Mouse (Mus musculus) MEL (cell line): Measurements from ENCODE around the gene Ntrk3. TPM values are rescaled to one million over a fixed set of nuclear protein-coding genes. Genes with fewer than 3 reads are reported as not detected.

Experiments used
- DNase-seq: peaks from one replicate; pipeline ENCODE4 v3.0.0; 2011; ENCODE audit warnings: low read depth, low spot score
- H3K27ac ChIP-seq: 2 replicates; pipeline ENCODE4 v1.5.1; 2012; ENCODE audit warnings: low read depth, mild to moderate bottlenecking, control low read depth, low read length, moderate library complexity; ENCODE audit not compliant: control insufficient read depth
- H3K27me3 ChIP-seq, 2 experiments: fragments of 150-350 bp in 1 of 2; sonication (generic) in 1 of 2; 2 replicates each; pipeline ENCODE4 v1.6.1; 2012; ENCODE audit warnings: low read length in 2 of 2, mild to moderate bottlenecking in 2 of 2, improper control_type of control experiment in 1 of 2, moderate library complexity in 1 of 2; ENCODE audit not compliant: insufficient read depth in 2 of 2, control insufficient read depth in 1 of 2
- H3K36me3 ChIP-seq, 2 experiments: 2 replicates each; pipeline ENCODE4 v1.6.1; 2012 to 2014; ENCODE audit warnings: low read length in 2 of 2, improper control_type of control experiment in 1 of 2, inconsistent platforms in 1 of 2, mild to moderate bottlenecking in 1 of 2; ENCODE audit not compliant: insufficient read depth in 2 of 2, control insufficient read depth in 1 of 2
- H3K4me1 ChIP-seq, 2 experiments: fragments of 150-350 bp in 1 of 2; sonication (generic) in 1 of 2; 2 replicates each; pipeline ENCODE4 v1.6.1; 2012; ENCODE audit warnings: low read length in 2 of 2, improper control_type of control experiment in 1 of 2, mild to moderate bottlenecking in 1 of 2; ENCODE audit not compliant: insufficient read depth in 2 of 2, control insufficient read depth in 1 of 2
- H3K4me3 ChIP-seq, 2 experiments: fragments of 150-350 bp in 1 of 2; sonication (generic) in 1 of 2; 2 replicates each; pipeline ENCODE4 v1.5.1; 2012; ENCODE audit warnings: low read depth in 2 of 2, low read length in 2 of 2, mild to moderate bottlenecking in 2 of 2, moderate library complexity in 2 of 2, control low read depth in 1 of 2, improper control_type of control experiment in 1 of 2; ENCODE audit not compliant: control insufficient read depth in 1 of 2, insufficient read depth in 1 of 2
- H3K79me2 ChIP-seq: 2 replicates; pipeline ENCODE4 v1.6.1; 2012; ENCODE audit warnings: mild to moderate bottlenecking, low read length, moderate library complexity; ENCODE audit not compliant: control insufficient read depth, poor library complexity, insufficient read depth
- H3K9ac ChIP-seq: 2 replicates; pipeline ENCODE4 v1.6.1; 2012; ENCODE audit warnings: low read depth, mild to moderate bottlenecking, control low read depth, low read length, moderate library complexity; ENCODE audit not compliant: control insufficient read depth, poor library complexity, severe bottlenecking
- H3K9me3 ChIP-seq: fragments of 150-350 bp; sonication (generic); replicated peaks from 2 replicates; pipeline ENCODE4 v1.6.1; 2012; ENCODE audit warnings: mild to moderate bottlenecking, low read length, improper control_type of control experiment, moderate library complexity; ENCODE audit not compliant: insufficient read depth
- CHD1 ChIP-seq: IDR thresholded peaks from 2 replicates; pipeline ENCODE4 v1.6.1; 2012; ENCODE audit warnings: low read depth, mild to moderate bottlenecking, inconsistent platforms, low read length, improper control_type of control experiment
- E2F4 ChIP-seq: IDR thresholded peaks from 2 replicates; pipeline ENCODE4 v1.6.1; 2011; ENCODE audit warnings: low read depth, low read length, improper control_type of control experiment, borderline replicate concordance
- EP300 ChIP-seq, 2 experiments: IDR thresholded peaks; 2 replicates each; pipeline ENCODE4 v1.6.1; 2011; ENCODE audit warnings: improper control_type of control experiment in 2 of 2, low read length in 2 of 2, low read depth in 1 of 2, mild to moderate bottlenecking in 1 of 2
- GABPA ChIP-seq: IDR thresholded peaks from 2 replicates; pipeline ENCODE4 v1.6.1; 2012; ENCODE audit warnings: low read depth, mild to moderate bottlenecking, inconsistent platforms, low read length, improper control_type of control experiment, moderate library complexity
- GATA1 ChIP-seq: IDR thresholded peaks from 2 replicates; pipeline ENCODE4 v1.6.1; 2011; ENCODE audit warnings: low read depth, low read length, improper control_type of control experiment
- HCFC1 ChIP-seq: IDR thresholded peaks from 2 replicates; pipeline ENCODE4 v1.6.1; 2012; ENCODE audit warnings: low read depth, mild to moderate bottlenecking, inconsistent platforms, low read length, improper control_type of control experiment, moderate library complexity
- KAT2A ChIP-seq: conservative IDR thresholded peaks from 2 replicates; pipeline ENCODE4 v1.6.1; 2012; ENCODE audit warnings: low read depth, low read length, improper control_type of control experiment, inconsistent platforms
- MAFK ChIP-seq: IDR thresholded peaks from 2 replicates; pipeline ENCODE4 v1.6.1; 2011; ENCODE audit warnings: low read depth, mild to moderate bottlenecking, low read length, improper control_type of control experiment, borderline replicate concordance
- MXI1 ChIP-seq: IDR thresholded peaks from 2 replicates; pipeline ENCODE4 v1.6.1; 2011; ENCODE audit warnings: mild to moderate bottlenecking, low read depth, low read length, improper control_type of control experiment
- POLR2A ChIP-seq, 2 experiments: IDR thresholded peaks; 2 replicates each; pipeline ENCODE4 v1.6.1; 2011 to 2012; ENCODE audit warnings: low read length in 2 of 2, mild to moderate bottlenecking in 2 of 2, control low read depth in 1 of 2, improper control_type of control experiment in 1 of 2, low read depth in 1 of 2, moderate library complexity in 1 of 2; ENCODE audit not compliant: control insufficient read depth in 1 of 2, insufficient read depth in 1 of 2, poor library complexity in 1 of 2
- RAD21 ChIP-seq: IDR thresholded peaks from 2 replicates; pipeline ENCODE4 v1.6.1; 2011; ENCODE audit warnings: mild to moderate bottlenecking, low read depth, low read length, improper control_type of control experiment
- SMC3 ChIP-seq: IDR thresholded peaks from 2 replicates; pipeline ENCODE4 v1.6.1; 2011; ENCODE audit warnings: low read depth, low read length, improper control_type of control experiment
- TAL1 ChIP-seq: IDR thresholded peaks from 2 replicates; pipeline ENCODE4 v1.6.1; 2012; ENCODE audit warnings: mild to moderate bottlenecking, inconsistent platforms, low read length, moderate library complexity, mixed read lengths
- TBP ChIP-seq: IDR thresholded peaks from 2 replicates; pipeline ENCODE4 v1.8.0; 2011; ENCODE audit warnings: low read depth, low read length, improper control_type of control experiment
- UBTF ChIP-seq: IDR thresholded peaks from 2 replicates; pipeline ENCODE4 v1.6.1; 2012; ENCODE audit warnings: low read depth, mild to moderate bottlenecking, inconsistent platforms, low read length, improper control_type of control experiment, moderate library complexity, borderline replicate concordance; ENCODE audit not compliant: insufficient read depth
- ZNF384 ChIP-seq: IDR thresholded peaks from 2 replicates; pipeline ENCODE4 v1.6.1; 2012; ENCODE audit warnings: low read depth, mild to moderate bottlenecking, inconsistent platforms, low read length, improper control_type of control experiment
- polyA plus RNA-seq, 2 experiments: library from polyadenylated mRNA; stranded (reverse) in 1 of 2; unstranded in 1 of 2; fragments of >175 nt in 1 of 2; fragments of >200 nt in 1 of 2; gene quantifications; 2 replicates each; pipeline versions ENCODE4 v1.2.1 to v1.2.4; 2012; ENCODE audit warnings: low replicate concordance in 2 of 2, low read depth in 1 of 2; ENCODE audit not compliant: insufficient read length in 2 of 2, insufficient read depth in 1 of 2, missing spikeins in 1 of 2
- total RNA-seq: library from RNA; depleted of rRNA; stranded (reverse); fragments of 300-350 nt; gene quantifications from 2 replicates; pipeline ENCODE4 v1.2.3, GENCODE M21; 2012

Ntrk3 gene
- total and polyA plus RNA-seq, 3 experiments: 0.04 TPM; not detected in 2

- no peaks in the 10 kb centered on the region for H3K9me3 ChIP-seq
- TF ChIP-seq MAFK: no peak
- no peak for TF ChIP-seq SMC3
- TF ChIP-seq GABPA: no peak
- TF ChIP-seq UBTF: no peak
- TF ChIP-seq KAT2A: no peak
- no peak for TF ChIP-seq RAD21
- TF ChIP-seq GATA1: no peak
- no peak for TF ChIP-seq MXI1
- TF ChIP-seq ZNF384: no peak
- TF ChIP-seq CHD1: no peak
- TF ChIP-seq TAL1: no peak
- TF ChIP-seq EP300 (IDR thresholded peaks at IDR 0.05; ENCODE audit: low read depth in 1 of 2, low read length in 2 of 2): no peak
- TF ChIP-seq, all 39 proteins: peak for 0
Measured at GRCm38 (mm10) chr7:78185578-78185977, 552.2 kb downstream of the Ntrk3 start.

GRCm38 (mm10) chr7:78183396-78183795 lies 554.4 kb downstream of the Ntrk3 start:
- Histone ChIP-seq H3K36me3 (no peaks in the 10 kb centered on the region), H3K79me2 (no peaks in the 10 kb centered on the region), H3K27ac (no peak overlapping the region), H3K9ac (no peak overlapping the region), H3K9me3 (no peaks in the 10 kb centered on the region), H3K27me3 (no peaks in the 10 kb centered on the region), H3K4me3 (no peak overlapping the region), H3K4me1 (no peaks in the 10 kb centered on the region)
- TF ChIP-seq E2F4 (no peak), ZNF384 (no peak), HCFC1 (no peak), TBP (no peak), POLR2A (IDR thresholded peaks at IDR 0.05; ENCODE audit: control insufficient read depth in 1 of 2, insufficient read depth in 1 of 2, low read depth in 1 of 2, low read length in 2 of 2, poor library complexity in 1 of 2) (no peak), MXI1 (no peak)
- no peak for DNase-seq

More at GRCm38 (mm10) chr7:78185578-78185977, 552.2 kb downstream of the Ntrk3 start:
- no peaks in the 10 kb centered on the region for H3K27me3 ChIP-seq
- no peak overlapping the region for H3K27ac ChIP-seq
- no peaks in the 10 kb centered on the region for H3K36me3 ChIP-seq
- no peaks in the 10 kb centered on the region for H3K79me2 ChIP-seq
- no peak for DNase-seq
- H3K9ac ChIP-seq: no peak overlapping the region
- no peaks in the 10 kb centered on the region for H3K4me1 ChIP-seq
- H3K4me3 ChIP-seq: no peak overlapping the region
